Mouse (Mus musculus) erythroblast, embryonic 14.5 days (primary cell): ENCODE measurements at regions not wholly inside any gene's neighbourhood (a gene's known extent, or its start where the extent isn't known, plus 50 kb on each side); places are given as distances from the start of the nearest gene placed in this dataset.

ENCODE experiments used
- GATA1 ChIP-seq: IDR thresholded peaks from 2 replicates; pipeline ENCODE4 v1.6.1; 2012; ENCODE audit warnings: low read length, inconsistent platforms, mixed read lengths
- TAL1 ChIP-seq: IDR thresholded peaks from 3 replicates; pipeline ENCODE4 v1.6.1; 2012; ENCODE audit warnings: low read length, inconsistent platforms, mixed read lengths

DNA sequence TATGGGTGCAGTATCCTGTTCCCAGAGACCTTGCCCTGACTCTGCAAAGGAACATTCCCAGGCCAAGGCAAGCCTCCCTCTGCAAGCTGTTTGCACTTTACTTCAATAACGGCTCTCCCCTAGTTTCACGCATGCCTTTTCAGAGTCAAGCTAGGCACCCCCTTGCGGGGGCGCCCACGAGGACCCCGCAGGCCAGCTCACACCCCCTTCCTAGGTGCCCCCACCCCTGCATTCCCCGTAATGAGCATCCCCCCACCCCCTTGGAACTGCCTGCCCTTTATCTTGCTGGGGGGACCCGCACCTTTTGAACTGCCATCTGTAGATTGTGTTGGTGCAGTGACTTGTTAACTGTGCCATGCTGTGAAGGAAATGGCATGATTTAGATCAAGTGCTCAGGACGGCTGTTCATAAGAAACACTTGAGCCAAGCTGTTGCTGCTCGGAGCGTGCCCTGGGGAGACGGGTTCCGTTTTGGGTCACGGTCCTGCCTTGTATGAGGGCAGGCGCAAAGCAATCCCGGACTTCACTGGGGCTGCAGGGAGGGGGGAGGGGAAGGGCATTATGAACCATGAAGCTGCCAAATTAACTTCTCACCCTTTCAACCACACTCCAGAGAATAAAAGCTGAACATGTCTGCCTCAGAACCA, 155.3 kb upstream of the Cdkn3 start:
- TF ChIP-seq GATA1 = no peak
- TF ChIP-seq TAL1 = no peak
